Mouse (Mus musculus) kidney, adult 9 months (tissue): ENCODE results near the gene Ripk1.
A peak's percentile ranks its signal among the peaks of the same experiment; 100 is the strongest.

ENCODE experiments used
- DNase-seq: peaks from one replicate; pipeline ENCODE4 v3.0.0; 2022

The Ripk1 gene

GRCm38 (mm10) chr13:34078500-34079280 is 76.5 kb downstream of the Ripk1 start:
- no peak for DNase-seq

GRCm38 (mm10) chr13:34079801-34080200 is 77.6 kb downstream of the Ripk1 start:
- DNase-seq, result no peak

- no peak for DNase-seq
These were observed 79.8 kb downstream of the Ripk1 start for GRCm38 (mm10) chr13:34081926-34082325.

GRCm38 (mm10) chr13:34084026-34084750 is 82.0 kb downstream of the Ripk1 start:
- peak; percentile 57 for DNase-seq
